Mouse (Mus musculus) liver, embryonic 14.5 days (tissue): ENCODE data around the gene Lrba.

Source experiments
- CTCF ChIP-seq: IDR thresholded peaks from 2 replicates; pipeline ENCODE4 v1.5.1; 2016; ENCODE audit warnings: antibody characterized with exemption, low read depth, control low read depth
- EP300 ChIP-seq: IDR thresholded peaks from 2 replicates; pipeline ENCODE4 v1.6.1; 2016; ENCODE audit warnings: antibody characterized with exemption, low read depth

DNA sequence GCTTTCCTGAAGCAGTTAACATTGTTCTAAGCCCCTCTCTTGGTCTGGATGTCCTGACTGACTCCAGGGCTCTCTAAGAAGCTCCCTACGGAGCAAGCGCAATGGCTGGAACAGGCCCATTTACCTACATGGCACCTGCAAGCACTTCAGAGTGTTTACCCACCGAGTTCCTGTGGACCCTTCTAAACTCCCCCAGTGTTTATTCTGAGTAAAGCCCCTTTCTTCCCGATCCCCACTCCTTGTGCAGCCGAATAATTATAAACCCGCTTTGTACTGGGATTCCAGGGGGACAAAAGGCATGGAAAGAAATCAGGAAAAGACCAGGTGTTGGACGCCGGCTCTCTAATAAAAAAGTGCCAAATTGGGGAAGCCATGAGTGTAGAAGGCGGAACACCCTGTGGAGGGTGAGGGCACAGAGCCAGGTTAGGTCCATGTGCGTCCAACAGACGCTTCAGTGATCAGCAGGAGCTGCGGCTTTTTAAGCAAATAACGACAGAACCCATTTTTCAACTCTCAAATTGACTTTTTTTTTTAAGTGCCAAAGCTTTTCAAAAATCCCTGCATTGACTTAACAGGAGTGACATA is 593.6 kb downstream of the Lrba start:
- TF ChIP-seq CTCF: no peak
- TF ChIP-seq EP300: no peak
